Mouse (Mus musculus) R1 (cell line): ENCODE data around the gene Txndc11.

ENCODE experiments used
- DNase-seq: peaks from one replicate; pipeline ENCODE4 v3.0.0-alpha.2; 2018; ENCODE audit warnings: low read depth, low spot score

The Txndc11 gene

DNA sequence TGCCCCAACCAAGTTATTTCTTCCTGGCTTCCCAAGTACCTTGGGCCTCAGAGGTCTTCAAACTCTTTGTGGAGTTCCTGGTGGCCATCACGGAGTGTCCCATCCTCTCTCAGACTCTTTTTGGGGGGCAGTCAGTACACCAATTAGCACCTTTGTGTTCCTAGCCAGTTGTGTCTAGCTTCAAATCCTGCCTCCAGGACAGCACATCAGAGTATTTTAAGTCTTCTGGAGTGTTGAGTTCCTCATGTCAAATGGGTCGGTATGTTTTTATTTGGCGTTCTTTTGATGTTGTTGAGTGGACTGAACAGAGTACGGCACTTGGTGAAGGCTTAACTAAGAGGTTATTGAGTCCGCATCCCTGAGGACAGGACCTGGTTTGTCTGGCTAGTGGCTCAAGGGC lies 69.0 kb downstream of the Txndc11 start:
- DNase-seq = no peak

GRCm38 (mm10) chr16:11064742-11065141 lies 69.7 kb downstream of the Txndc11 start:
- no peak for DNase-seq

- no peak for DNase-seq
Observed at GRCm38 (mm10) chr16:11064341-11064740, 70.1 kb downstream of the Txndc11 start.

DNA sequence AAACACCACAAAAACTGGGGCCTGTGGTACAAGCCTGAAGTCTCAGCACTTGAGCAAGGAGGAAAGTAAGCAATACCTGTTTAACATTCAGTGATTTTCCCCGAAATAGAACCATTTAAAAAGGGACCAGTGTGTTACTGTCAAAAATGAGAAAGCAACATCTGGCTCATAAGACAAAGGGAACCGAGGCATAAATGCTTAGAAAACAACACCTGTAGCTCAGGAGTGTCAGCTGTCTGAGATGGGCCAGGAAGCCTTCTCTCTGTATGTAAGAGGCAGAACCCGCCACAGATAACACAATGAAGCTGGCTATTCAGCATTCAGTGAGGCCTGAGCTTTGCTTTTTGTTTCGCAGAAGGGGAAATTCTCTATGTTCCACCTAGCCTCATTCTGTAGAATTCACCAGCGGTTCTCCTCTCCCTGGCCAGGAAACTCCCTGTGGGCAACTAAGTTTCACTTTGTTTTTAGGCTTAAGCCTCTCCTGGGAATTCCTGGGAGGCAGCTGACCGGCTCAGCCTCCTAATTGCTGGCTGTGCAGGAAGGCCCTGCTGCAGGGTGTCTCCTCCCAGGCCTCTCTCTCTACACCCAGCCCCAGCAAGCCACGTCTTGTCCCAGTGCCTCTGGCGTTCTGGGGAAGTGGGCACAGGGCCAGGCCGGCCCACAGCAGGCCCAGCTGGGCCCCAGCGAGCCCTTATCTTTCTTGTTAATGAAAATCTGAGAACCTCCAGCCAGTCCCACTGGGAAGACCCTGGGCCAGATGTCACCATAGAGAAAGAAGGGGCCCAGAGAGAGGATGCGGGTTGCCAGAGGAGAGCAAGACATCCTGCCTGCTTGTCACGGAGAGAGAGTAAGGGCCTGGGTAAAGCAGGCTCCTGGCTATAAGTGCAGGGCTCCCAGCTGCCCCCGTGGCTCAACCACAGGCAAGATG lies 71.4 kb downstream of the Txndc11 start:
- DNase-seq = no peak

DNA sequence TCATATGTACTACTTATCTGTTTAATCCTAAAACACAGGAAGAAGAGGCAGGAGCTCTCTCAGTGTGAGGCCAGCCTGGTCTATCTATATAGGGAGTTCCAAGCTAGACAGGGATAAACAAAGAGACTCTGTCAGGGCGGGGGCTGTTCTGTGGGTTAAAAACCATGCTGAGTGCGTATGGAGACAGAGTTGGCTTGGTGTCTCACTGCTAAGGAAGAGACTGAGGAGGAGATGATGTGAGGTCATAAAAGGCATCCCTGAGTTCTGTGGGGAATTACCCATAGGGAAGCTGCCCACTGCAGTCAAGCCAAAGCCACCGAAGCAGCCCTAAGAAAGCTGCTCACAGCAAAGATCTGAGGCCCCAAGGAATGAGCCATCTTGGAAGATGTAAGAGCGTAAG lies 73.8 kb downstream of the Txndc11 start, which contains the start of gene Snn:
Gene Snn (plus strand): TSS at position 301 of the 400 bp plus-strand sequence.
- DNase-seq = no peak

DNA sequence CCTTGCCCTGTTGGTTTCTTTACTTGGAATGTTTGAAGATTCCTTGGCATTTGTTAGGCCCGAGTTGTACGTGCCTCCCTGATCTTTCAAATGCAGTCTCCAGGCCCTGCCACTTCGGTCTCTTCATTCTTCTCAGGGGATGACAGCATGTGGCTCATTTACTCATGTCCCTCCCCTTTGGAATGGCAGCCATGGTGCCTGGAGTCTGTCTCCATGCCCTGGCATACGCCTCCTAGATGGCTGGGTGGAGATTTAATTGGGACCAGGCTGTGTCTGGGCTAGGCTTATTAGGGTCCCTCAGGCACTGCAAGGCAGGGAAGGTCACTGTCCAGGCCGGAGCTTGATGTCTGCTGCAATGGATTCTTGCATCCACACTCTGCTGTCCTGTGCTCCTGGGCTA lies 78.5 kb downstream of the Txndc11 start:
- no peak for DNase-seq

GRCm38 (mm10) chr16:11054871-11055270 lies 79.6 kb downstream of the Txndc11 start:
- DNase-seq = no peak

DNA sequence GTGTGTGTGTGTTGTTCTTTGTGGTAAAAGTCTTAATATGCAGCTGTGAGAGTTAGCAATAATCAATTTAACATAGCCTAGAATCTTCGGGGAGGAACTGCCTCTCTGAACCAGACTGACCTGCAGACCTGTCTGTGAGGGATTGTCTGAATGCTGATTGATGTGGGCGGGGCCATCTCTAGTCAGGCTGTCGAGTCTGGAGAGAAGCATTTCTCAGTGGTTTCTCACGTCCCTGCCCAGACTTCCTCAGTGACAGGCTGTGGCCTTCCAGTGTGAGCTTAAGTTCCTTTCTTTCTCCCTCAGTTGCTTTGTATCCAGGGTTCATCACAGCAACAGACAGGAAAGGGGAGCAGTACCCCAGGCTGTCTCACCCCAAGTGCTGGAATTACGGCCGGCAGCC lies 80.0 kb downstream of the Txndc11 start:
- DNase-seq = peak; percentile 65

DNA sequence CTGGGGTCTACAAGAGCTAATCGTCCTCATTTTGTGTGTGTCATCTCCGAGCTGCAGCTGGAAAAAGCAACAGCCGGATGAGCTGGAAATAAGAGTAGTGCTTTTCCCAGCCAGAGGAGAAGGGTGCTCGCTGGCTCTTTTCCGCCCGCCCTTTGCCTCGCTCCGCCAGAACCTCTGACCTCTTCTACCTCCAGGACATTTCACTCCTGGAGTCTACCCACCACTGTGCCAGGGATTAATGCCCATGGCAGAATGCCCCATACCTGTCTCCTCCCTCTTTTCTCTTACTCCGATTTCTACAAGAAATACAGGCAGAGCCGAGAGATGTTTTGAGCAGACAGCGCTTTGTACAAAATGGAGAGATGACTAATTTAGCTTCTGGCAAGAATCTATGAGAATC lies 83.3 kb downstream of the Txndc11 start:
- no peak for DNase-seq

DNA sequence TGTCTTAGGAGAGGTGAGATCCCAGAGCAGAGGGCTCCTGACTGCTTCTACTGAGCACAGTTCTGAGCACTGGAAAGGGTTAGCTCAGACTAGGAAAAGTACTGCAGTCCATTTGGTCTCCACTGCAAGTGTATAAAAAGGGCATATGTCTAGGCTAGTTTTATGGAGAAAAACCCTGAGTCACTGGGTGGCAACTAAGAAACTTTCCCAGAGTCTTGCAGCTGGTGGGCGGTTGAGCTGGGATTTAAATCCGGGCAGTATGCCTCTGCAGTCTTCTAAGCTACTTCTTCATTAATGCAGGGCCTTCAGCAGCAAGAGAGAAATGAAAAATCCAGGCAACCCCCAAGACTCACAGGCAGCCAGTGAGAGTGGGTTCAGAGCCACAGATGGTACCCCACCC lies 84.2 kb downstream of the Txndc11 start:
- DNase-seq = no peak

GRCm38 (mm10) chr16:11047130-11047529 lies 87.3 kb downstream of the Txndc11 start:
- DNase-seq = no peak

DNA sequence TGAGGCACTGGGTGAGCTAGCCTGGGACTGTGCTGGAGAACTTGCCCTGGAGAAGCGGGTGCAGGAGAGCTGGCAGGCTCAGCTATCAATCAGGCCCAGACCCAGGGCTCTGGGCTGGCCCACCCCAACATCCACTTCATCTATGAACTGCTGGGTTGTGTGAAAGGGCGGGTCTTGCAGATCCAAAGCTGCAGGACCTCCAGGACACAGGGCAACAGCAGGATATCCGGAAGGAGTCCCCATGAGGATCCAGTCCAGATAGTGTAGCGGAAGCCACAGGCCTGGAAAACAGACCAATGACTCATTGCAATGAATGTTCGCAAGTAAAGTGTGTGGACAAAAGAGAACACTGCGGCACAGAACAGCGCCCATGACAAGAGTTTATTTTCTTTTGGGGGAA lies 88.0 kb downstream of the Txndc11 start:
- peak; percentile 67 for DNase-seq

GRCm38 (mm10) chr16:11043239-11043638 lies 91.2 kb downstream of the Txndc11 start:
- DNase-seq = no peak

DNA sequence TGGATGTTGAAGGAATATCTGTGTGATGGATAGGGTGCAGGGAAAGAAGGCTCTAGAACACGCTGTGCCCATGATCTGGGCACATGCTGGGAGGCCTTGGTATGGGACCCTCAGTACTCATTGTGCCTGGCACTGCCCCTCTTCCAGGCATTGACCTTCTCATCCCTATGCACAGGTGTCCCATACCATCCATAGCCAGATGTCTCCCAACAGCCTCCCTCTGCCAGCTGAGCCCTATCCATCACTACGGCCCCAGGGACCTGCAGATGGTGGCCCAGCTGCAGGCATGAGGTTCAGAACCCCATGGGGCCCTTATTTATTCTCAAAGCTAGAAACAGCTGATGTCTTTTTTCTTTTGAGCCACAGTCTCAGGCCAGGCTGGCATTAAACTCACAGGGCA lies 93.8 kb downstream of the Txndc11 start:
- DNase-seq = no peak

DNA sequence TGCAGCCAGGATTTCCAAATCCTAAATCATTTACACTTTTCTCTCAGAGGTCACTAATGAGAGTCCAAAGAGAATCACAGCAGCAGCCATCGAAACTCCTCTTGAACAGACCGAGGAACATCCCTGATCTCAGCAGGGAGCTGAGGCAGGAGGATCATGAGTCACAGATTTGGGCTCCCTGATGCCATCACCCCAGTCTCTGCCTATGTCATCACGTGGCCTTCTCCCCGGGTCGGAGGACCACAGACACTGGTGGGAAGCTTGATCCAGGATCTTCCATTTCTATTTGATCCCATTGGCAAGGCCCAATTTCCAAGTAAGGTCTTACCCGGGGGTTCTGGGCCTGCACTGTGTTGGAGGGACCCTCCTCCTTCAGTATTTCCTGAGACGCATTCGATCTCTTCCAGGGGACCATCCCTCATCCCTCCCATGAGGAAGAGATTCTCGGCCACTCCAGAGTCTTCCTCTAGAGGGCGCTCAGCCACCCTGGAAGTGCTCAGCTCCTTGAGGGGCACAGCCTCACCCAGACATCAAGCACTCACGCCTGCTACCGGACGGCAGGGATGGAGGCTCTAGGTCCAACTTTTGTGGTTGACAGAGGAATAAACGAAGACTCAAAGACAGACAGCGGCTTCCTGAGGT lies 98.5 kb downstream of the Txndc11 start:
- peak; percentile 90 for DNase-seq

GRCm38 (mm10) chr16:11035273-11035672 lies 99.2 kb downstream of the Txndc11 start:
- no peak for DNase-seq

DNA sequence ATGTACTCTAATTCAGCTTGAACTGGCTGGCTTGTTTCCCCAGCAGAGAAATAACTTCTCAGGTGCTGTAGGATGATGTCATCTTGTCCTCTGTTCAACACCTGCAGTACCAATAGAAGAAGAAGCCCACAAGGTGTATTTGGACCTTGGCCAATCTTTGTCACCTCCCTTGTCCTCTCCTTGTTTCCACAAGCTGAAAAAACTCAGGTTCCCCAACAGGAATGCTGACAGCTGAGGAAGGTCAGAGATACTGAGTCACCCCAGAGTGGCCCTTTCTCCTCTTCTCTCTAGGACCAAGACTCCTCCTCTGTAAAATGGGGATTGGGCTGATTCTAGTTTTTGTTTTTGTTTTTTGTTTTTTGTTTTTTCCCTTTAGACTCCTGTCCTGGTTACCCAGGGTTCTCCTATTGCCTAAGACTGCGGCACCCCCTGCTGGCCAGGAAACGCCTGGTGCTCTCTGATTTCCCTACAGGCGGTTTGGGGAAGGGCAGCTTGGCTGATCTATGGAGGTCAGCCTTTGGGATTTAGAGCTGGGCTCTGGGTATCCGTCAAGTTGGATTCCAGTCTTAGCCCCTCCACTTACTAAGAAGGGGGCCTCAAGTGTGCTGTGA lies 100.2 kb downstream of the Txndc11 start:
- DNase-seq = peak; percentile 87

DNA sequence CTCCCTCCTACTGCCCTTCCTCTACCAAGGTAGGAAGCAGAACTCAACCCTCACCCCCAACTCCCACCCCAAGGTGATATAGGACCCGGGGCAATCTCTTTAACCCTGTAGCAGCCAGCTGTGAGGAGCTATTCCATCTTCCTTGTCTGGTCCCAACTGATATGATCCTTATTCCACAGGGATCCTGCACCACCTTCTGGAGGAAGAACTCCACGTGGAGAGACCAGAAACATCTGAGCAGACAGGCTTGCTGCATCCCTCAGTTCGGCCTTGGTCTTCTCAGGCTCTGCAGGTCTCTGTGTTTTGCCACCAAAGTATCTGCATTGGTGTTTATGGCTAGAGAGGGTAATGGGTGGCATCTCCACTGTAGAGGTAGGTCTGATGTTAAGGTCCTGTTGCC lies 103.1 kb downstream of the Txndc11 start:
- DNase-seq = no peak

- DNase-seq = no peak
Observed at GRCm38 (mm10) chr16:11030844-11031243, 103.6 kb downstream of the Txndc11 start.

DNA sequence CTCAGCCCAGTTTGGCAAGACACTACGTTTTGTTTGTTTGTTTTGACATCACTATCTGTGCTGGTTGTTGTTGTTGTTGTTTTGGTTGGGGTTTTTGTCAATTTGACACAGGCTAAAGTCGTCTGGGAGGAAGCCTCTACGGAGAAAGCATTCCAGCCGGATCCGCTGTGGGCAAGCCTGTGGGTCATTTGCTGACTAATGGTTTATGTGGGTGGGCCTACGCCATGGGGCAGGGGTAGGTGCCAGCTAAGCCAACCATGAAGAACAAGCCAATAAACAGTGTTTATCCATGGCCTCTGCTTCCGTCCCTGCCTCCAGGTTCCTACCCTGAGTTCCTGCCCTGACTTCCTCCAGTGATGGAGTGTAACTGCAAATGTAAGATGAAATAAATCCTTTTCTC lies 106.2 kb downstream of the Txndc11 start:
- no peak for DNase-seq
